Mouse (Mus musculus): ENCODE results near the gene Cinp. TPM values are rescaled to one million over a fixed set of nuclear protein-coding genes. Genes with fewer than 3 reads are reported as not detected.
A peak's percentile ranks its signal among the peaks of the same experiment; 100 is the strongest.

Gene Cinp
- polyA plus RNA-seq, 1 experiment from 2014 or later: 64.7 TPM

DNA sequence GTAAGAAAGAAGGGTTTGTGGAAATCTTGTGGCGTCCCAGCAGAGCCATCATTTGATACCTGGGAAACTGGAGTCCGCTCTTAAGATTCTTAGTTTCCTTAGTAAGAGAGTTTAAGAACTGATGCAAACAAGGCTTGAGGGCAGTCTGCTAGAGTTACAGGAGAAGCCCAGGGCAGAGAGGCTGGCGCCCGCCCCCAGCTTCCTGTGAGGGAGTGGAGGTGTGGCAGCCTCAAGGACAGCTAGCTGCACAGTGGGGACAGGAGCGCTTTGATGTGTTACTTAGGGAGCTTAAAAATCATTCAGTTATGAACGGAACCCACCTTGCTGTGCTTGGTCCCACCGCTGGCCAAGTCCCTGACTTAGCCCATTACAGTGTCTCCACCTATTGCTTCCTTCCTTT is 31.7 kb downstream of the Cinp start:
- WGBS: 91% methylated on average over 7 of the region's 7 CpGs
- no peak for ATAC-seq

DNA sequence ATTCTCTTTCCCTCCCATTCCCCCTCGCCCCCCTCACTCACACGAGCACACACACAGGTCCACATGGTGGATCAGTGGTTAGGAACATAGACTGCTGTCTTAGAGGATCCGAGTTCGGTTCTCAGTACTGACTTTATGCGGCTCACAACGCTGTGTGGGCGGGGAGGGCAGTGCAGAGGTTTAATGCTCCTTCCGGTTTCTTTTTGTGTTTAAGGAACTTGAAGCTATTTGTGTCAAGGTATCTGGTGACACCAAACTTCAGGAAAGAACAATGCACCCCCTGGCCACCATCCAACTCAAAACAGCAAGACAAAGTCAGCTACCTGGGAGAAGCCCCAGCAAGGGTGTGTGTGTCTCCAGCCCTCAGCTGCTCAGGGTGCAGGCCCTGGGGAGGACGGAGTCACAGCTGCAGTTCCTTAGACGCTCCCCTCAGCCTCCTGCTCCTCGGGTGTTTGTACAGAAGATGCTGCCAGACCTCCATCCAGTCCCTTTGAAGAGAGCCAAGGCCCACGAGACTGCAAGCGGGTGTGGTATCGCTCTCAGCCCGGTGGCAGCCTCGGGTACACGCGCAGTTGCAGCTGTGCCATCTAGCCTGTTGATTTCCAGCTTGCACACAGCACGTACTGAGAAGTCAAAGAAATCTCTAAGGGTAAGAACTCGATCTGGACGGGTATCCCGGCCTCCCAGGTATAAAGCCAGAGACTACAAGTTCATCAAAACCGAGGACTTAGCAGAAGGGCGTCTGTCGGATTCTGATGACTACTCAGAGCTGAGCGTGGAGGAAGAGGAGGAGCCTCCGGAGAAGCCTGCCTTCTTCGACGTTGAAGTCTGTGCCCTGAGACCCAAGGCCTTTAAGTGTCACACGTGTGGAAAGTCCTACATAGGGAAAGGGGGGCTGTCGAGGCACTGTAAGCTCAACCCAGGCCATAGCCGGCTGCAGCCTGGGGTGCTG is 33.9 kb downstream of the Cinp start:
- Histone ChIP-seq H3K4me2 (replicated peaks) (no peak overlapping the region), H3K36me3 (peaks cover 21% of the 10 kb centered on the region), H3K4me1 (replicated peaks) (peaks cover 12% of the 10 kb centered on the region), H3K4me3 (replicated peaks) (no peak overlapping the region), H3K27ac (no peak overlapping the region), H3K9ac (replicated peaks) (no peak overlapping the region), H3K9me3 (no peaks in the 10 kb centered on the region), H3K27me3 (no peaks in the 10 kb centered on the region; the same call in 1 of the 2 replicates)
- ATAC-seq: no peak
- WGBS: 89% methylated on average over 32 of the region's 32 CpGs

More for the DNA sequence above, 31.7 kb downstream of the Cinp start:
- H3K9ac ChIP-seq (replicated peaks): no peak overlapping the region
- no peaks in the 10 kb centered on the region for H3K27me3 ChIP-seq
- H3K36me3 ChIP-seq: peaks cover 23% of the 10 kb centered on the region
- no peak overlapping the region for H3K27ac ChIP-seq
- peaks cover 7% of the 10 kb centered on the region; the same call in 1 of the 2 replicates for H3K4me1 ChIP-seq (replicated peaks)
- H3K4me2 ChIP-seq (replicated peaks): no peak overlapping the region
- no peaks in the 10 kb centered on the region for H3K9me3 ChIP-seq
- H3K4me3 ChIP-seq (replicated peaks): no peak overlapping the region

DNA sequence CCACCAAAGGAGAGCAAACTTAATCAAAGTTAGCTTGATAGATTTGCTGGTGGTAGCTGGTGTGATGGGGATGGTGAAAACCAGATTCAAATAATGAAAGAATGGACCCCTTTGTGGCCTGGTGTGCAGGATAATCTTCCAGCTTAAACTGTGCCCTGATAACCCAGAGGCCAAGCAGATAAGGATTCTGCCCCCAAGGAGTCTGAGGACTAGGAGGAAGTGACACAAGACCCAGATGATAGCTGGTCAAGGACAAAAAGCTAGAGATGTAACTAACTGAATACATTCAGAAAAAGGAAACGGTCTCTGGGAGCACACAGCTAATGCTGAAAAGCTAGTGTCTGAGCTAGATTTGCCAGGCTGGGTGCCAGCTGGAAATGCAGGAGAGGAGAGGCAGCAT is 37.0 kb downstream of the Cinp start:
- no peak overlapping the region for H3K4me2 ChIP-seq (replicated peaks)
- H3K27ac ChIP-seq: no peak overlapping the region
- no peak for ATAC-seq
- peaks cover 15% of the 10 kb centered on the region for H3K4me1 ChIP-seq (replicated peaks)
- H3K27me3 ChIP-seq: peaks cover 15% of the 10 kb centered on the region
- H3K36me3 ChIP-seq: peaks cover 13% of the 10 kb centered on the region
- no peak overlapping the region for H3K4me3 ChIP-seq (replicated peaks)
- H3K9me3 ChIP-seq: no peaks in the 10 kb centered on the region
- no peak overlapping the region for H3K9ac ChIP-seq (replicated peaks)
- 90% methylated on average over 1 of the region's 1 CpGs for WGBS

DNA sequence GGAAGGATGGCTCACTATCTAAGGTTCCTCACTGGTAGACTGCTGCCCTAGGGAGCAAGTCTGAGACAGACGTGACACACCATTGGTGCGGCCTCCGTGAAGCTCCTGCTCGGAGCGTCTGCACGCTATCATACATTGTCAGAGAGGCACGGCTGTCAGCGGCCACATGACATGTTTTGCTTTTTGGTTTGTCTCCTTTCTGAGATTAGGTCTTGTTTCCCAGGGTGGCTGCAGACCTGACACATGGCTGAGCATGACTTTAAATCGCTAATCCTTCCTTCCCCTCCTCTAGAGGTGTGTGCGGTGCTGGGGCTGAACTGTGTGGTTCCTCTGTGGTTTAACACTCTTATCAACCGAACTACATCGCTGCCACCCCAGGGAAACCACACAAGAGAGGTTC is 37.5 kb downstream of the Cinp start:
- peaks cover 20% of the 10 kb centered on the region for H3K27me3 ChIP-seq
- ATAC-seq: no peak
- no peaks in the 10 kb centered on the region for H3K9me3 ChIP-seq
- peaks cover 13% of the 10 kb centered on the region for H3K36me3 ChIP-seq
- H3K4me1 ChIP-seq (replicated peaks): peaks cover 16% of the 10 kb centered on the region
- no peak overlapping the region for H3K9ac ChIP-seq (replicated peaks)
- no peak overlapping the region for H3K4me3 ChIP-seq (replicated peaks)
- H3K4me2 ChIP-seq (replicated peaks): peak overlapping the region; percentile 75; the same call in 1 of the 2 replicates
- WGBS: 82% methylated on average over 12 of the region's 12 CpGs
- H3K27ac ChIP-seq: no peak overlapping the region

DNA sequence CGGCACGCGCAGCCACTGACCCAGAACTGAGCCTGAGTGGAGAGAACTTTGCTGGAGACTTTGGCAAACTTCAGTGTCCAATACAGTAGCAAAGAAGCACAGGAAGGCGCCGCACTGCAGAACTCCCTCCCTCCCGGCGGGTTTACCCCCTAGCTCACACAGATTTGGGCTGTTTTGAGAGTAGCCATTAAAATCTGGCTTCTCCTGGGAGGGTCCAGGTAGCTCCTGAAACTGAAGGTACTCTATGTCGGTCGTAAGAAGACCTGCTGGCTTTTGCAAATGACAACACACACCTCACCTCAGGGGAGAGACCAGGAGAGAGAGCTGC is 38.1 kb downstream of the Cinp start:
- H3K4me3 ChIP-seq (replicated peaks): peak overlapping the region; percentile 89
- peaks cover 25% of the 10 kb centered on the region for H3K27me3 ChIP-seq
- peaks cover 21% of the 10 kb centered on the region for H3K4me1 ChIP-seq (replicated peaks)
- 17% methylated on average over 9 of the region's 9 CpGs for WGBS
- H3K4me2 ChIP-seq (replicated peaks): peak overlapping the region; percentile 75
- no peak overlapping the region for H3K27ac ChIP-seq
- peak; percentile 15; the same call in 1 of the 2 replicates for ATAC-seq
- H3K36me3 ChIP-seq: peaks cover 9% of the 10 kb centered on the region
- H3K9me3 ChIP-seq: no peaks in the 10 kb centered on the region
- H3K9ac ChIP-seq (replicated peaks): peak overlapping the region; percentile 88

DNA sequence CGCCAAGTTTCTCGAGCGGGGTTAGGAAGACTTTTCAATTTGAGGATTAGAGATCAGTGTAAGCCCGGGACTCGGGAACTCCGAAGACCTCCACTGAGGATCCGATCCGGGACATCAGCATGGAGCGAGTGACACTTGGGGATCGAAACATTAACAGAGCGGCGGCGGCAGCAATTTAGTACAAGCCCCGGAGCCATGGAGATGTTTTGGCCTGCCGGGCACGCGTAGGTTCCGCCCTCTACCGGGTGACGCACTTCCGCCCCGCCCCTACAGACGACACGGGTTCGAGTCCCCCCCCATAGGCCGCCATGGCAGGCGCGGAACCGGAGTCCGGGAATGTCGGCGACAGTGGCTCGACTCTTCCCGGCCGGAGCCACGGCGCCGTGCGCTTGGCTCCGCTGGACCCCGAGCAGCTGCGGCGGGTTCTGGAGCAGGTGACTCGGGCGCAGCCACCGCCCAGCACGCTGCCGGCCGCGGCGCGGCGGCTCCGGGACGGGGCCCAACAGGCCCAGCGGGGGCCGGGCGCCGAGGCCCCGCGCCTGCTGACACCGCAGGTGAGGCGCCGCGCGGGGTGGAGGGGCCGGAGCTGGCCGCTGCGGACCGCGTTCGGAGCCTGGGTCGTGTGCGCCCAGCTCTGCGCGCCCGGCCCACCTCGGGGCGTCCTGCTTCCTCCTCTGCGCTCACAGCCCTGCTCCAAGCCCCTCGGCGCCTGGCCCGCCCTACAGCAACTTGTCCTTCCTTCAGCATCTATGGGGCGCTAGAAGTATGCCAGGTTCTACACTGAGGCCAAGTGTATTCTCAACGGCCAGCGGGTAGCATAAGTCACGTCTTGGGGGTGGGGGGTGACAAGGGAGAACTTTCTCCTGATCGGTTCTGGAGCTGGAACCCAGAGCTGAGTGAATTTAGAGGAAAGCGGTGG is 38.7 kb downstream of the Cinp start, which contains the start of gene Zfp839:
Zfp839 (plus strand) TSS at position 244 of the 919 bp plus-strand sequence.
- H3K4me1 ChIP-seq (replicated peaks): peaks cover 27% of the 10 kb centered on the region
- H3K9ac ChIP-seq (replicated peaks): peak within 1 kb of the TSS; percentile 88
- peak within 1 kb of the TSS; percentile 47; the same call in 1 of the 2 replicates for H3K27ac ChIP-seq
- WGBS: under 1% methylated on average over 85 of the region's 89 CpGs
- peak within 1 kb of the TSS; percentile 89 for H3K4me3 ChIP-seq (replicated peaks)
- peak within 1 kb of the TSS; percentile 75 for H3K4me2 ChIP-seq (replicated peaks)
- no peaks in the 10 kb centered on the region for H3K9me3 ChIP-seq
- peaks cover 30% of the 10 kb centered on the region for H3K27me3 ChIP-seq
- H3K36me3 ChIP-seq: 0 out of 2 replicates have a peak, but pooled peaks cover 3% of the 10 kb centered on the region
- ATAC-seq: peak; percentile 81

DNA sequence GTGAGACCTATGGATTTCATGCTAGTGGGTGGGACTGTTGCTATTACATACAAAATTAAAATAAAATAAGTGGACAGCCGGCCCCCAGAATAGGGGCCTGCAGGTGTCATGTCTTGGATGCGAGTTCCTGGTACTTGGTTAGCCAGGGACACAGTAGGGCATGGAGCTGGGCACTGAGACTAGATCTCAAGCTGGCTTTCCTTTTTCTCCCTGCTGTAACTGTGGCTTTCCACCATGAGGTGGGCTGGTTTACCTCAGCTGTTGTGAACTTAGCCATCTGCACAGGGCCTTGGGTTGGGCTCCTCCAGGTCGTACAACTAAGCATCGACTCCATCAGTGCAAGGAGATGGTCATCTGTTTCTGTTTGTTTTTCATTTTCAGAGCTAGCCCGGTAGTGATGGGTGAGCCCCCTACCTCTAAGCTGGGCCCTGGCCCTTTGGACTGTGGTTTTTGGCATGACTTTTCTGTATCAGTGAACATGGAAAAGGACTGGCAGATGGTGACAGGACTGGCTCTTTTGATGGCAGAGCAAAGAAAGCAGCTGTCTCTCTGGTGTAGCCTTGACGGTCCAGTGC is 42.7 kb downstream of the Cinp start:
- peak overlapping the region; percentile 43; the same call in 1 of the 2 replicates for H3K4me3 ChIP-seq (replicated peaks)

DNA sequence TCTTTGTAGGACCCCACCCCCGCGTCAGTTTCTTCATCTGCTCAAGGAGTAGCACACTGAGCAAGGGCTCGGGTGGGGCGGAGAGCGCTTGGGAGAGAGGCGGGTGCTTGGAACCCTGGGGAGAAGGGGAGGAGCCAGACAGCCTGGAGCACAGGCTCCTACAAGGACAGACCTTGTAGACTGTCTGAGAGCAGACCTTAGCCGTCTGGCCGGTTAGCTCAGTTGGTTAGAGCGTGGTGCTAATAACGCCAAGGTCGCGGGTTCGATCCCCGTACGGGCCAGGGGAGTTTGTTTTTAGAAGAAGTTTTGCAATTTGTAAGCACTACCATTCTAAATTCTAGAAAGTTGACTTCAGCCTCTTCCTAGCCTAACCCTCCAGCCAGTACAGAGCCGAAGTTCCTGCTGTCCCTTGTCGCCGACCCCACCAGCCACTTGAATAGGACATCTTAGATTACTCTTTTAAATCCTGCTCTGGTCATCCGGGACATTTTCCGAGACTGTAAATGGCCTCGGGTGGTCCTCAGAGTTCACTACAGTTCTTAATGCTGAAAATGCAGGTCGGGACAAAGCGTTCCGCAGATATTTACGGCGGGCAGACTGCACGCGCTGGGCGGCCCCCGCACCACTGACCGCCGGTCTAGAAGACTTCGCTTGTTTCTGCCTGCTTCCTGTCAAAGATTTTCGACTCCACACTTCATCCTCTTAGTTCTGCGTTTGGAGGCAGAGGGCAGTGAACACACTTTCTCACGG is 43.6 kb downstream of the Cinp start:
- ATAC-seq: peak; percentile 67
- Histone ChIP-seq H3K9ac (replicated peaks) (peak overlapping the region; percentile 55), H3K27me3 (peaks cover 50% of the 10 kb centered on the region), H3K4me1 (replicated peaks) (peaks cover 36% of the 10 kb centered on the region), H3K4me3 (replicated peaks) (peak overlapping the region; percentile 43), H3K36me3 (no peaks in the 10 kb centered on the region), H3K9me3 (no peaks in the 10 kb centered on the region), H3K27ac (no peak overlapping the region), H3K4me2 (replicated peaks) (peak overlapping the region; percentile 57)
- 1% methylated on average over 36 of the region's 36 CpGs for WGBS

More for the DNA sequence above, 42.7 kb downstream of the Cinp start:
- peak overlapping the region; percentile 57 for H3K4me2 ChIP-seq (replicated peaks)
- H3K27me3 ChIP-seq: peaks cover 50% of the 10 kb centered on the region
- H3K36me3 ChIP-seq: no peaks in the 10 kb centered on the region
- H3K9me3 ChIP-seq: no peaks in the 10 kb centered on the region
- 58% methylated on average over 6 of the region's 6 CpGs for WGBS
- no peak overlapping the region for H3K27ac ChIP-seq
- no peak for ATAC-seq
- H3K9ac ChIP-seq (replicated peaks): peak overlapping the region; percentile 44
- peaks cover 42% of the 10 kb centered on the region for H3K4me1 ChIP-seq (replicated peaks)

DNA sequence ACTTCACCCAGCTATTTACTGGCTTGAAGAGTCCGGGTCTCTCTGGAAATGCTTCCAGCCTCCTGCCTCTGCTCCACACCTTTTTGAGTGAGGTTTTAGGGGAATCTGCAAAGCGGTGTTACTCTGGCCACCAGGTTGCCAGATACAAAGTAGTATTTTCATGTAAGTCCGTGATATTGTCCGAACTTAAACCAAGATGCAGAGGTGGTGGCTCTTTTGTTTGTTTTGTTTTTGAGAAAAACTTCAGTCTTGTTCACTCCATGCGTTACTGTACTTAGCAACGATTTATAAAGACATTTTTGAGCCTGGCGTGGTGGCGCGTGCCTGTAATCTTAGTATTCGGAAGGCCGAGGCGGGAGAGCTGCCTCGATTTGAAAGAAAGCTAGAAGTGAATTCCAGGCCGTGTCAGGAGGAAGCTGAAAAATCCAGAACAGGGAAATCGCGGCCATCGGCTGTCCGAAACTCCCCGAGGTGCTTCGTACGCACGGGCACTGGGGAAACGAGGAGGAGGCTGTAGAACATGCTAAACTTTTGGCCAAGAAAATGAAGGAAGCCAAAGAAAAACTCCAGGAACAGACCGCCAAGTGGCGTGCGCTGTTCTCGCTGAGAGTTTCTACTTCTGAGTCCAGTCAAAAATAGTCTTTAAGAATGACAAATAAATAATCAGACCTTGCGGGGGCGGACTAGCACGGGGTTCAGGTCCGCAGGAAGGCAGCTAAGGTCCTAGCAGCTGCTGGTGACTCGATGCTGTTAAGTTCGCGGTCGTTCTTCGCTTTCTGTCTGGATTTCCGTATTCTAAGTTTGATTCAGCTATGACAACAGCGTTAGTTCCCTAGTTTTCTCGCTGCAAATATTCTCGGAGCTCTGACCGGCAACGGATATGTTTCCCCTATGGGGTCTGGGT is 44.5 kb downstream of the Cinp start:
- H3K9me3 ChIP-seq: no peaks in the 10 kb centered on the region
- H3K4me1 ChIP-seq (replicated peaks): peaks cover 41% of the 10 kb centered on the region
- peak overlapping the region; percentile 55 for H3K9ac ChIP-seq (replicated peaks)
- peaks cover 50% of the 10 kb centered on the region for H3K27me3 ChIP-seq
- peak overlapping the region; percentile 57 for H3K4me2 ChIP-seq (replicated peaks)
- ATAC-seq: no peak
- H3K4me3 ChIP-seq (replicated peaks): peak overlapping the region; percentile 43
- no peak overlapping the region for H3K27ac ChIP-seq
- WGBS: 1% methylated on average over 42 of the region's 42 CpGs
- no peaks in the 10 kb centered on the region for H3K36me3 ChIP-seq
